Mouse (Mus musculus) intestine, embryonic 16.5 days (tissue): ENCODE data around the gene Kcng4. TPM values are rescaled to one million over a fixed set of nuclear protein-coding genes. Genes with fewer than 3 reads are reported as not detected.

Experiments
- ATAC-seq: fragments of 200-750 bp; cut with Nextera tagmentation; 2 replicates; pipeline ENCODE4 v1.8.0; 2017; ENCODE audit warnings: moderate TSS enrichment, moderate library complexity
- H3K27ac ChIP-seq: fragments of 300-500 bp; sonication (generic); 2 replicates; pipeline ENCODE4 v1.5.1; 2014; ENCODE audit warnings: mild to moderate bottlenecking, low read length
- H3K27me3 ChIP-seq: fragments of 300-500 bp; sonication (generic); replicated peaks from 2 replicates; pipeline ENCODE4 v1.6.1; 2014; ENCODE audit warnings: low read length, control low read depth, mixed read lengths; ENCODE audit not compliant: control insufficient read depth, insufficient read depth
- H3K36me3 ChIP-seq: fragments of 300-500 bp; sonication (generic); 2 replicates; pipeline ENCODE4 v1.6.1; 2014; ENCODE audit warnings: low read length, control low read depth; ENCODE audit not compliant: control insufficient read depth, insufficient read depth
- H3K4me1 ChIP-seq: fragments of 300-500 bp; sonication (generic); 2 replicates; pipeline ENCODE4 v1.6.1; 2014; ENCODE audit warnings: low read length, control low read depth, mixed read lengths; ENCODE audit not compliant: control insufficient read depth, insufficient read depth
- H3K4me2 ChIP-seq: fragments of 300-500 bp; sonication (generic); 2 replicates; pipeline ENCODE4 v1.6.1; 2014; ENCODE audit warnings: low read depth, low read length, control low read depth
- H3K4me3 ChIP-seq: fragments of 300-500 bp; sonication (generic); 2 replicates; pipeline ENCODE4 v1.5.1; 2014; ENCODE audit warnings: mild to moderate bottlenecking, low read length
- H3K9ac ChIP-seq: fragments of 300-500 bp; sonication (generic); 2 replicates; pipeline ENCODE4 v1.6.1; 2014; ENCODE audit warnings: low read depth, low read length
- H3K9me3 ChIP-seq: fragments of 300-500 bp; sonication (generic); 2 replicates; pipeline ENCODE4 v1.6.1; 2016; ENCODE audit warnings: low read length, control low read depth; ENCODE audit not compliant: control insufficient read depth
- WGBS: fragments of 180-500 bp; shearing (Covaris S2); extraction: QIAGEN DNeasy Blood & Tissue Kit; methylation state at CpG from one replicate; pipeline ENCODE4 v1.1.7; 2014; 5-methylcytosine and 5-hydroxymethylcytosine counted together
- polyA plus RNA-seq: library from polyadenylated mRNA; unstranded; fragments of >200 nt; fragmentation: Nextera tagmentation; extraction: Ambion mirVana; gene quantifications from 2 replicates; pipeline ENCODE4 v1.2.1, GENCODE M21; 2015

The Kcng4 gene
- polyA plus RNA-seq, 1 experiment from 2014 or later = 0.23 TPM

DNA sequence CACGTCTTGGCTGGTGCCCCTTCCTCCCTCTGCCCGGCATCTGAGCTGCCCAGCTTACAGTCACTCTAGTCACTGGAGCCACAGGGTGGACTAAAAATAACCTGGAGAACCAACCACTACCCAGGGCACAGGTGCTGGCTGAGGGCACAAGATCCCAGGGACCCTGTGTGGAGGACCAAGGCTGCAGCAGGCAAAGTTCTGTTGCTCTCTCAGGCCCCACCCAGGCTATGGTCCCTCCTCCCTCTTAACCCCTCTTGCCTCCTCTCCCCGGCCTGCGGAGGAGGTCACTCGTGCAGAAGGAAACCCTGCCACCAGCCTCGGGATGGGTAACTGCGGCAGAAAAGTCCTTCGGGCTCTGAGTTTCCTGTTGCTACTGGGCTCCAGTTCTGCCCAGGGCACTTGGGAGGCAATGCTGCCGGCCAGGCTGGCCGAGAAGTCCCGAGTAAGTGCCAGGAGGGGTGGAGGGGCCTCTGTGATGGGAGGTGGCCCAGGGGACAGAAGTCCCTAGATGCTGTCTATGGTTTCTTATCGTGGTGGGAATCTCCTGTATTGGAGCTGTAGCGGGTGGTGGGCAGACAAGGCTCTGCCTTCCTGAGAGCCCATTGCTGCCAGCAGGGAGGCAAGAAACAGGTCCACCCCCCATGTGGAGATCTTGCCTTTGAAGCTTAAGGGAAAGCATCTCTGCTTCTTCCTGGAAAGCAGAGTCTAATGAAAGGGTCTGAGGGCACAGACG lies 30.9 kb upstream of the Kcng4 start, which contains the start of gene Wfdc1:
Wfdc1 (plus strand) TSS at position 147 of the 733 bp plus-strand sequence.
- ATAC-seq = no peak
- Histone ChIP-seq H3K36me3 (no peaks in the 10 kb centered on the region), H3K27ac (peak within 1 kb of the TSS; percentile 18; the same call in 1 of the 2 replicates), H3K4me3 (0 out of 2 replicates have a peak within 1 kb of the TSS, but pooled peaks have one; percentile 5), H3K9ac (peak within 1 kb of the TSS; percentile 53), H3K4me2 (peak within 1 kb of the TSS; percentile 10), H3K9me3 (no peaks in the 10 kb centered on the region), H3K4me1 (peaks cover 41% of the 10 kb centered on the region), H3K27me3 (no peaks in the 10 kb centered on the region)
- 18% methylated on average over 14 of the region's 14 CpGs for WGBS

DNA sequence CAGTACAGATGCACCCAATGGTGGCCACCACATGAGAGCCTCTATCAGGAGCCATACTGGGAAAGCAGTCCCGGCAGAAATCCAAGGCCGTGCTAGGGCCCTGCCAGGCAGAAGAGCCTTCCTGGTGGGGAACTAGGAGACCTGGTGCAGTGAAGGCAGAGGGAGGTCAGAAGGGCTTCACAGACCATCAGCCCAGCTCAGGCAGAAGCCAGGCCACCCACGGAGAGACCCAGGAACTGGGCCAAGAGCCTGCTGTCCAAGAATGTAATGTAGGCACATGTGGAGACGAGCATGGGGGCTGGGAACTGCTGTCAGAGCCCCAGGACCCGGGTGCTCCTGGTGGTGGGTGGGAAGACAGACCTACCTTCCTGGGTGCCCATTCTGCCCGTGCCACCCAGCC lies 29.8 kb upstream of the Kcng4 start:
- H3K9me3 ChIP-seq = no peaks in the 10 kb centered on the region
- no peak for ATAC-seq
- no peak overlapping the region for H3K4me3 ChIP-seq
- H3K27me3 ChIP-seq = no peaks in the 10 kb centered on the region
- H3K36me3 ChIP-seq = no peaks in the 10 kb centered on the region
- H3K4me2 ChIP-seq = no peak overlapping the region
- 53% methylated on average over 6 of the region's 6 CpGs for WGBS
- peak overlapping the region; percentile 53; the same call in 1 of the 2 replicates for H3K9ac ChIP-seq
- peaks cover 40% of the 10 kb centered on the region for H3K4me1 ChIP-seq
- no peak overlapping the region for H3K27ac ChIP-seq

DNA sequence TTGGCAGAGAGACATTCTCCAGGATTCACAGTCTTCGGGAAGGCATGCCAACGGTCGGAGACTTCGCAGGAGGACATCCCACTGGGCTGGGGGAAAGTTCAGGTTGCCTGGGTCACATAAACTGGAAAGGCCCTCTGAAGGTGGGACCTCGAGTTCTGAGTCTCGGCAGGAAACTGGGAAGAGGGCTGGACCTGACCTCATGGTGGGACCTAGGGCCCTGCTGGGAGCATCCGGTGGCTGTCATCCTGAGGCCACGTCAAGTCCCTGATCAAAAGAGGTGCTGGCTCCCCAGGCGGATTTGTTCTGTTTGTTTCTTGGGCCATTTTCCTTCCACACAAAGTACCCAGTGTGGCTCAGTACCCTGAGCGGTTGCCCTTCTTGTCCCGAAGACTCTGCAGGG lies 28.0 kb upstream of the Kcng4 start:
- H3K9me3 ChIP-seq = no peaks in the 10 kb centered on the region
- no peak overlapping the region for H3K4me3 ChIP-seq
- ATAC-seq = no peak
- WGBS = 68% methylated on average over 11 of the region's 11 CpGs
- no peak overlapping the region for H3K9ac ChIP-seq
- H3K4me2 ChIP-seq = no peak overlapping the region
- H3K36me3 ChIP-seq = no peaks in the 10 kb centered on the region
- peaks cover 30% of the 10 kb centered on the region for H3K4me1 ChIP-seq
- no peaks in the 10 kb centered on the region for H3K27me3 ChIP-seq
- H3K27ac ChIP-seq = no peak overlapping the region

GRCm38 (mm10) chr8:119661892-119662291 lies 26.4 kb upstream of the Kcng4 start:
- H3K4me1 ChIP-seq = peaks cover 26% of the 10 kb centered on the region
- WGBS = 83% methylated on average over 6 of the region's 6 CpGs

DNA sequence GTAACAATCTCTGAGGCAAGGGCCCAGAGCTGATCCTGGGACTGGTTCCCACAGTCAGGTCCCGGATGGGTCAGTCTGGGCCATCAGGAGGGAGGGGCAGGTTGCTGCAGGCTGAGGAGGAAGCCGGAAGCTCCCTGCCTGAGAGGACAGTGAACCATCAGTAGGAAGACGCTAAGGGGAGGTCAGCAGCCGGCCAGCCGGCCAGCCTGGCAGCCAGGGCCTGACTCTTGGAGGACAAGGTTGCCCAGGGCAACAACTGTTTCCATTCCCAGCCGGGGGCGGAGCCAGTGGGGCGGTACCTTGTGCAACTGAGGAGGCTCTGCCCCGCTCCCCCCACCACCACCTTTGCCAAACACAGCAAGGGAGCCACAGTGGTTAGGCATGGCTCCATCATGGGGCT lies 25.6 kb upstream of the Kcng4 start:
- WGBS = 11% methylated on average over 9 of the region's 9 CpGs
- Histone ChIP-seq H3K27ac (no peak overlapping the region), H3K4me3 (no peak overlapping the region), H3K4me1 (peaks cover 23% of the 10 kb centered on the region), H3K9me3 (no peaks in the 10 kb centered on the region), H3K36me3 (no peaks in the 10 kb centered on the region), H3K4me2 (no peak overlapping the region), H3K27me3 (no peaks in the 10 kb centered on the region), H3K9ac (peak overlapping the region; percentile 33)
- peak; percentile 22; the same call in 1 of the 2 replicates for ATAC-seq

More at GRCm38 (mm10) chr8:119661892-119662291, 26.4 kb upstream of the Kcng4 start:
- Histone ChIP-seq H3K4me2 (no peak overlapping the region), H3K27me3 (no peaks in the 10 kb centered on the region), H3K27ac (no peak overlapping the region), H3K36me3 (no peaks in the 10 kb centered on the region), H3K9me3 (no peaks in the 10 kb centered on the region), H3K9ac (no peak overlapping the region), H3K4me3 (no peak overlapping the region)
- ATAC-seq = no peak

DNA sequence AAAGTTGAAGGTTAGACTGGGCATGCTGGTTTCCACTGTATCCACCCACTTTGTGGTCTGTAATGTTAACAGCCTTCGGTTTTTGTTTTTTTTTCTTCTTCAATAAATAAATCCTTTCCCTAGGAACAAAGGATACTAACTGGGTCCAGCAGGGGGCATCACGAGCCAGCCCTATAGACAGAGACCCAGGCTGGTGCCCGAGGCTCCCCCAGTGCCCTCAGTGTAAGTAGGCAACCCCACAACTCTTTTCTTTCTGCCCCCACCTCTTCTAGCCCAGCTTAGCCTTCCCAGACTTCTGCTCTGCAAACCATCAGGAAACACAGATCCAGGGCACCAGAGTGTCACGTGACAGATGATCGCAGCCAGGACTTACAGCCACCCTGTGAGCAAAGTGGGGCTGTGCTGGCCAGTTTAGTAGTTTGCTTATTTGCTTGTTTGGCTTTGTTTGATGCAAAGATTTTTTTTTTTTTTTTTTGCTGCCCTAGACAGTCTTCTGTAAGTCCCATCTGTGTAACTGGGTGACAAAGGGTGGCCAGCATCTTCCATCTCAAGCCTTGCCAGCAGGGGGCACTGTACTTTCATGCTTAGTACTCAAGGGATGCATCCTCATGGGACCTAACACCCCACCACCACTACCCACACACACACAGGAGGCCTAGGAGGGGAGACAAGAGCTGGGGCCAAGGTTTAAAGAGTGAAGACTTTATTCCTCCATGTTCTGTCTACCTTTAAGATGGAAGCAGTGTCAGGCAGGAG lies 21.4 kb upstream of the Kcng4 start:
- no peak for ATAC-seq
- 37% methylated on average over 5 of the region's 5 CpGs for WGBS

GRCm38 (mm10) chr8:119651324-119651723 lies 15.8 kb upstream of the Kcng4 start:
- no peaks in the 10 kb centered on the region for H3K36me3 ChIP-seq
- H3K9me3 ChIP-seq = peaks cover 4% of the 10 kb centered on the region; the same call in 1 of the 2 replicates
- H3K27me3 ChIP-seq = no peaks in the 10 kb centered on the region
- peak; percentile 66 for ATAC-seq
- no peak overlapping the region for H3K9ac ChIP-seq
- WGBS = 44% methylated on average over 2 of the region's 2 CpGs
- no peak overlapping the region for H3K4me3 ChIP-seq
- H3K4me2 ChIP-seq = no peak overlapping the region
- no peaks in the 10 kb centered on the region; the same call in 1 of the 2 replicates for H3K4me1 ChIP-seq
- H3K27ac ChIP-seq = no peak overlapping the region

More for the DNA sequence above, 21.4 kb upstream of the Kcng4 start:
- H3K27me3 ChIP-seq = no peaks in the 10 kb centered on the region
- H3K27ac ChIP-seq = no peak overlapping the region
- H3K36me3 ChIP-seq = no peaks in the 10 kb centered on the region
- no peak overlapping the region for H3K4me2 ChIP-seq
- H3K4me3 ChIP-seq = no peak overlapping the region
- no peaks in the 10 kb centered on the region for H3K9me3 ChIP-seq
- no peak overlapping the region for H3K9ac ChIP-seq
- peaks cover 13% of the 10 kb centered on the region for H3K4me1 ChIP-seq

- 80% methylated on average over 7 of the region's 7 CpGs for WGBS
- no peak overlapping the region for H3K27ac ChIP-seq
- H3K9me3 ChIP-seq = peaks cover 6% of the 10 kb centered on the region; the same call in 1 of the 2 replicates
- H3K4me2 ChIP-seq = no peak overlapping the region
- no peaks in the 10 kb centered on the region for H3K36me3 ChIP-seq
- H3K4me1 ChIP-seq = no peaks in the 10 kb centered on the region
- H3K9ac ChIP-seq = no peak overlapping the region
- no peak for ATAC-seq
- H3K27me3 ChIP-seq = no peaks in the 10 kb centered on the region
- no peak overlapping the region for H3K4me3 ChIP-seq
Observed at GRCm38 (mm10) chr8:119646846-119647245, 11.4 kb upstream of the Kcng4 start.

DNA sequence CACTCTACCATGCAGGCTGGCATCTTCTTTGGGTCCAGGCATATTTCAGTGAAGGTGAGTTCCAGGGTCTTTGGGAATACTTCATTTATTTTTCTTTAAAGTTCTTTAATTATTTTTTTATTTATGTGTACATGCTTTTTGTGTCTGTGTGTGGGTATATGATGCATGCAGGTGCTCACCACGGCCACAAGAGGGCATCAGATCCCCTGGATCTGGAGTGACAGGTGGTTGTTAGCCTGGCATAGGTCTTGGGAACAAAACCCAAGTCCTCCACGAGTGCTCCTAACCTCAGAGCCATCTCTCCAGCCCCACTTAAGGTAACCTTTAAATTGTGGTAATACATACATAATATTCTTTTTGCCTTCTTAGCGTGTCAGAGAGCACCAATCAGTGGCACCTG lies 10.7 kb upstream of the Kcng4 start:
- H3K27me3 ChIP-seq = no peaks in the 10 kb centered on the region
- 80% methylated on average over 3 of the region's 3 CpGs for WGBS

More for the DNA sequence above, 10.7 kb upstream of the Kcng4 start:
- no peak for ATAC-seq
- peaks cover 6% of the 10 kb centered on the region; the same call in 1 of the 2 replicates for H3K9me3 ChIP-seq
- no peaks in the 10 kb centered on the region for H3K36me3 ChIP-seq
- no peak overlapping the region for H3K4me3 ChIP-seq
- H3K4me1 ChIP-seq = no peaks in the 10 kb centered on the region
- no peak overlapping the region for H3K9ac ChIP-seq
- no peak overlapping the region for H3K27ac ChIP-seq
- no peak overlapping the region for H3K4me2 ChIP-seq
